Comparison of ENCODE assay signal across 19 mouse cellular contexts in the genomic region with DNA sequence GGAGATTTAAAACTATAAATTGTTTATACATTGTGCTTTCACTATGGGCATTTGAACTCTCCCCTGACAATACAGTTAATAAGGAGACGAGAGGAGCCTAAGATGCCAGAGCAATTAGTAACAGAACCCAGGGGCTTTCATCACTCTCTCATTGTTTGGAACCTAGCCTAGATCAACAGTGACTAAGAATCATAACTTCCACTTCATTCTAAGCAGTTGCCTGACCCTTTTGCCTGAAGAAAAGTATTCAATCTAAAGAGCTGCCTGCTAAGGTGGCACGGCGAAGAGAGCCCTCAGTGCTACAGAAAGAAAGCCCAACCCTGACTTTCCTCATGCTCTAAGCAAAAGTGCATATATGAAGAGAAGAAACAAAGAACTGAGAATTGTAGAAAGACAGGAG. TPM values are rescaled to one million over a fixed set of nuclear protein-coding genes. Genes with fewer than 3 reads are reported as not detected.
DNase-seq lines count a peak whose midpoint lies in the region; ATAC-seq and TF ChIP-seq lines count a peak whose summit lies in the region.
"Had no signal": no experiment of that assay in that cellular context is flagged by ENCODE, and none has a peak within 500 bp of the region (broad histone marks: within the 10 kb centered on the region; RNA-seq: fewer than 3 reads in every experiment).

No protein-coding gene starts in this region.

- H3K27ac ChIP-seq in heart, embryonic 13.5 days (replicated peaks) = no peak overlapping the region
- no peak overlapping the region for H3K27ac ChIP-seq in limb, embryonic 14.5 days (replicated peaks; ENCODE audit: low read depth, low read length)
- H3K27ac ChIP-seq: hindbrain, embryonic 13.5 days; left cerebral cortex, adult 2 months; stomach, postnatal 0 days had no signal

- DNase-seq in adrenal gland, adult 2 months = peak; percentile 33
- DNase-seq in adrenal gland, postnatal 10 days = no peak
- no peak for DNase-seq in heart, postnatal 25 days (ENCODE audit: low spot score)
- peak; percentile 30 for DNase-seq in limb, embryonic 14.5 days (ENCODE audit: low spot score)
- no peak for DNase-seq in thymus, postnatal 4 days
- no peak for DNase-seq in thymus, adult 18-20 months
- DNase-seq: cerebellum, adult 11 months; gastrocnemius, postnatal 25 days; kidney, adult 18-20 months; right cerebral cortex, adult 18-20 months; spleen, adult 18-20 months; thymus, postnatal 36 days had no signal

- H3K36me3 ChIP-seq in heart, embryonic 13.5 days = no peaks in the 10 kb centered on the region
- H3K36me3 ChIP-seq in C2C12 (ENCODE audit: control insufficient read depth, insufficient read depth) = no peaks in the 10 kb centered on the region
- H3K36me3 ChIP-seq in limb, embryonic 14.5 days (ENCODE audit: control insufficient read depth, insufficient read depth, low read length) = no peaks in the 10 kb centered on the region
- H3K36me3 ChIP-seq: hindbrain, embryonic 13.5 days had no signal

- peaks cover 8% of the 10 kb centered on the region for H3K4me1 ChIP-seq in heart, embryonic 13.5 days
- peaks cover 18% of the 10 kb centered on the region for H3K4me1 ChIP-seq in limb, embryonic 14.5 days (ENCODE audit: control insufficient read depth, insufficient read depth, low read length)
- H3K4me1 ChIP-seq: hindbrain, embryonic 13.5 days; megakaryocyte, embryonic 14.5 days had no signal

- H3K9ac ChIP-seq in heart, embryonic 13.5 days = no peak overlapping the region
- H3K9ac ChIP-seq in limb, embryonic 14.5 days (ENCODE audit: low read depth, low read length, severe bottlenecking) = no peak overlapping the region
- H3K9ac ChIP-seq: hindbrain, embryonic 13.5 days had no signal

- no peaks in the 10 kb centered on the region for H3K27me3 ChIP-seq in heart, embryonic 13.5 days (replicated peaks)
- H3K27me3 ChIP-seq in C2C12 (ENCODE audit: control insufficient read depth, insufficient read depth, insufficient read length) = no peaks in the 10 kb centered on the region
- no peaks in the 10 kb centered on the region for H3K27me3 ChIP-seq in limb, embryonic 14.5 days (ENCODE audit: control insufficient read depth, insufficient read depth, low read length)
- H3K27me3 ChIP-seq: hindbrain, embryonic 13.5 days; megakaryocyte, embryonic 14.5 days had no signal

- intact Hi-C loops in heart, postnatal 25 days (cut with DNase I) = no loop called here

- no peak for ATAC-seq in heart, embryonic 13.5 days (ENCODE audit: extremely low read depth, insufficient number of reproducible peaks, low FRiP score, low TSS enrichment)
- no peak for ATAC-seq in limb, embryonic 14.5 days (ENCODE audit: low FRiP score, low read depth)

- TF ChIP-seq CTCF in C2C12 (IDR thresholded peaks at IDR 0.05; ENCODE audit: control insufficient read depth, insufficient read depth, insufficient read length) = no peak

- no peaks in the 10 kb centered on the region for H3K79me2 ChIP-seq in C2C12 (ENCODE audit: control insufficient read depth, insufficient read depth)

- 0 out of 2 replicates have a peak overlapping the region, but pooled peaks have one; percentile 2 for H3K4me2 ChIP-seq in heart, embryonic 13.5 days
- no peak overlapping the region for H3K4me2 ChIP-seq in limb, embryonic 14.5 days (replicated peaks; ENCODE audit: low read depth, low read length, severe bottlenecking)
- H3K4me2 ChIP-seq: hindbrain, embryonic 13.5 days; liver, embryonic 11.5 days had no signal

- TF ChIP-seq POLR2A in limb, embryonic 14.5 days (IDR thresholded peaks at IDR 0.05; ENCODE audit: borderline replicate concordance, extremely low read depth, insufficient read depth, insufficient read length) = no peak

- no peaks in the 10 kb centered on the region for H3K79me3 ChIP-seq in C2C12 (ENCODE audit: low read depth)

- H3K4me3 ChIP-seq in heart, embryonic 13.5 days = no peak overlapping the region
- H3K4me3 ChIP-seq in C2C12 (ENCODE audit: insufficient read depth, poor library complexity, severe bottlenecking) = no peak overlapping the region
- no peak overlapping the region for H3K4me3 ChIP-seq in limb, embryonic 14.5 days (replicated peaks; ENCODE audit: low read length)
- H3K4me3 ChIP-seq: hindbrain, embryonic 13.5 days; left cerebral cortex, adult 2 months; megakaryocyte, embryonic 14.5 days had no signal

- H3ac ChIP-seq in C2C12 (ENCODE audit: control insufficient read depth, insufficient read length, low read depth) = no peak overlapping the region

- 22% methylated on average over 3 of the region's 3 CpGs for WGBS in heart, embryonic 13.5 days
- 27% methylated on average over 3 of the region's 3 CpGs for WGBS in limb, embryonic 14.5 days

- H3K9me3 ChIP-seq in heart, embryonic 13.5 days = no peaks in the 10 kb centered on the region
- H3K9me3 ChIP-seq in limb, embryonic 14.5 days (ENCODE audit: control insufficient read depth, low read length) = no peaks in the 10 kb centered on the region
- H3K9me3 ChIP-seq: hindbrain, embryonic 13.5 days; megakaryocyte, embryonic 14.5 days had no signal

TF ChIP-seq in C2C12, 6 proteins besides CTCF, POLR2A, EP300 and RAD21:
- TF ChIP-seq MYOD1 (IDR thresholded peaks at IDR 0.05; ENCODE audit: control insufficient read depth, insufficient read length, low read depth) = no peak
- TF ChIP-seq CEBPB (IDR thresholded peaks at IDR 0.05; ENCODE audit: low read depth) = peak; percentile 91
- TF ChIP-seq USF1 (IDR thresholded peaks at IDR 0.05; ENCODE audit: low read depth) = no peak
- TF ChIP-seq MAX (IDR thresholded peaks at IDR 0.05) = peak; percentile 68
- no peak for TF ChIP-seq MYOG (IDR thresholded peaks at IDR 0.05; ENCODE audit: control insufficient read depth, extremely low read depth, insufficient read length)
- peak; percentile 89 for TF ChIP-seq FOSL1 (IDR thresholded peaks at IDR 0.05; ENCODE audit: insufficient read depth, low read length, poor library complexity, severe bottlenecking)

RNA-seq across cellular contexts. Expression of gene Efemp1, which starts 19.2 kb away (rescaled TPM):
- 10 to 100 TPM; 45.2 to 98.9 TPM for total RNA-seq in adrenal gland, adult 2 months (2021)
- 38.7 and 59.8 TPM in 2 replicates for polyA plus RNA-seq in adrenal gland, adult 2 months (2012; rRNA removed)
- 10 to 100 TPM; 19.7 to 25.0 TPM for total RNA-seq in adrenal gland, postnatal 10 days (2021)
- 11.0 and 16.0 TPM in 2 replicates for polyA plus RNA-seq in heart, embryonic 13.5 days (2015; fragmentation: Nextera tagmentation; extraction: Ambion mirVana)
- total RNA-seq in heart, postnatal 25 days (2021) = 10 to 100 TPM; 16.0 to 20.7 TPM
- 0.07 TPM for polyA plus RNA-seq in C2C12 (2012; fragmentation: generic; extraction: Trizol)
- polyA plus RNA-seq in limb, embryonic 14.5 days (2012; rRNA removed) = 36.6 and 39.0 TPM in 2 replicates
- 35.5 and 40.2 TPM in 2 replicates for polyA plus RNA-seq in limb, embryonic 14.5 days (2014; fragmentation: Nextera tagmentation; extraction: Ambion mirVana)

Comparison
In these comparisons a context has a peak if more than half of its experiments do, and no peak if none do; other contexts are left out.
1. DNase-seq: peak in adrenal gland, adult 2 months (single experiment) and limb, embryonic 14.5 days (single experiment); none in adrenal gland, postnatal 10 days (single experiment), heart, postnatal 25 days (single experiment), thymus, postnatal 4 days (single experiment) and thymus, adult 18-20 months (0 of 2).
2. RNA of gene Efemp1, which starts 19.2 kb away (polyA plus RNA-seq): 38.7 to 59.8 TPM in adrenal gland, adult 2 months, 35.5 to 40.2 TPM in limb, embryonic 14.5 days and 11.0 to 16.0 TPM in heart, embryonic 13.5 days; 0.07 TPM in C2C12 (single experiment); every median in the first group is over 10 times any median in the second.